Mouse (Mus musculus) heart, embryonic 14.5 days (tissue): ENCODE results near the gene Cdipt. TPM values are rescaled to one million over a fixed set of nuclear protein-coding genes. Genes with fewer than 3 reads are reported as not detected.

Experiments
- ATAC-seq: fragments of 200-750 bp; cut with Nextera tagmentation; 2 replicates; pipeline ENCODE4 v1.8.0; 2017; ENCODE audit warnings: low read depth, moderate TSS enrichment; ENCODE audit not compliant: insufficient number of reproducible peaks, insufficient read depth, low FRiP score
- H3K27ac ChIP-seq, 2 experiments: fragments of 200-500 bp in 1 of 2; fragments of 300-500 bp in 1 of 2; sonication (generic) in 1 of 2; replicated peaks in 1 of 2; 2 replicates each; pipeline ENCODE4 v1.5.1; 2012 to 2014; ENCODE audit warnings: low read depth in 2 of 2, low read length in 2 of 2, control low read depth in 1 of 2, mild to moderate bottlenecking in 1 of 2, mixed read lengths in 1 of 2; ENCODE audit not compliant: control insufficient read depth in 1 of 2, insufficient read depth in 1 of 2
- H3K27me3 ChIP-seq: fragments of 300-500 bp; sonication (generic); 2 replicates; pipeline ENCODE4 v1.6.1; 2014; ENCODE audit warnings: mild to moderate bottlenecking, low read length, control low read depth; ENCODE audit not compliant: control insufficient read depth, insufficient read depth
- H3K36me3 ChIP-seq: fragments of 300-500 bp; sonication (generic); 2 replicates; pipeline ENCODE4 v1.6.1; 2014; ENCODE audit warnings: mild to moderate bottlenecking, control low read depth, low read length, mixed read lengths; ENCODE audit not compliant: control insufficient read depth, insufficient read depth
- H3K4me1 ChIP-seq, 2 experiments: fragments of 200-500 bp in 1 of 2; fragments of 300-500 bp in 1 of 2; sonication (generic) in 1 of 2; 2 replicates each; pipeline ENCODE4 v1.6.1; 2012 to 2014; ENCODE audit warnings: low read length in 2 of 2, control low read depth in 1 of 2, mixed read lengths in 1 of 2; ENCODE audit not compliant: control insufficient read depth in 2 of 2, insufficient read depth in 2 of 2
- H3K4me2 ChIP-seq: fragments of 300-500 bp; sonication (generic); 2 replicates; pipeline ENCODE4 v1.6.1; 2014; ENCODE audit warnings: mild to moderate bottlenecking, low read length
- H3K4me3 ChIP-seq, 2 experiments: fragments of 200-500 bp in 1 of 2; fragments of 300-500 bp in 1 of 2; sonication (generic) in 1 of 2; 2 replicates each; pipeline ENCODE4 v1.5.1; 2012 to 2014; ENCODE audit warnings: low read length in 2 of 2, mild to moderate bottlenecking in 2 of 2, control low read depth in 1 of 2, low read depth in 1 of 2, moderate library complexity in 1 of 2; ENCODE audit not compliant: control insufficient read depth in 1 of 2, insufficient read depth in 1 of 2
- H3K9ac ChIP-seq: fragments of 300-500 bp; sonication (generic); 2 replicates; pipeline ENCODE4 v1.6.1; 2014; ENCODE audit warnings: mild to moderate bottlenecking, low read length
- H3K9me3 ChIP-seq: fragments of 300-500 bp; sonication (generic); 2 replicates; pipeline ENCODE4 v1.6.1; 2016; ENCODE audit warnings: low read length, control low read depth; ENCODE audit not compliant: control insufficient read depth
- WGBS: fragments of 180-500 bp; shearing (Covaris S2); extraction: QIAGEN DNeasy Blood & Tissue Kit; methylation state at CpG from one replicate; pipeline ENCODE4 v1.1.7; 2014; 5-methylcytosine and 5-hydroxymethylcytosine counted together
- polyA plus RNA-seq: library from polyadenylated mRNA; unstranded; fragments of >200 nt; fragmentation: Nextera tagmentation; extraction: Ambion mirVana; gene quantifications from 2 replicates; pipeline ENCODE4 v1.2.1, GENCODE M21; 2014

Gene Cdipt
- polyA plus RNA-seq, 1 experiment from 2014 or later: 74.6 TPM

GRCm38 (mm10) chr7:127022528-127023271 lies 47.0 kb downstream of the Cdipt start:
- WGBS: 87% methylated on average over 7 of the region's 7 CpGs

GRCm38 (mm10) chr7:127023272-127023691 lies 47.6 kb downstream of the Cdipt start:
- Histone ChIP-seq H3K4me1 (peaks cover 31 to 57% of the 10 kb centered on the region in 2 experiments), H3K9me3 (no peaks in the 10 kb centered on the region), H3K9ac (peak overlapping the region; percentile 99), H3K27me3 (no peaks in the 10 kb centered on the region), H3K27ac (no peak overlapping the region), H3K36me3 (peaks cover 38% of the 10 kb centered on the region), H3K4me2 (peak overlapping the region; percentile 96), H3K4me3 (peak overlapping the region in 1 of 2 experiments; percentile 98; a peak in 1 of 4 replicates)
- ATAC-seq: no peak
- 77% methylated on average over 13 of the region's 13 CpGs for WGBS

More at GRCm38 (mm10) chr7:127022528-127023271, 47.0 kb downstream of the Cdipt start:
- Histone ChIP-seq H3K36me3 (peaks cover 33% of the 10 kb centered on the region), H3K27ac (no peak overlapping the region), H3K9ac (peak overlapping the region; percentile 99; the same call in 1 of the 2 replicates), H3K4me1 (peaks cover 26 to 56% of the 10 kb centered on the region in 2 experiments), H3K4me2 (0 out of 2 replicates have a peak overlapping the region, but pooled peaks have one; percentile 96), H3K27me3 (no peaks in the 10 kb centered on the region), H3K9me3 (no peaks in the 10 kb centered on the region), H3K4me3 (no peak overlapping the region)
- no peak for ATAC-seq

- Histone ChIP-seq H3K36me3 (peaks cover 46% of the 10 kb centered on the region), H3K4me1 (peaks cover 31 to 57% of the 10 kb centered on the region in 2 experiments), H3K27ac (peak overlapping the region in 1 of 2 experiments; percentile 100; a peak in 2 of 4 replicates), H3K9ac (peak overlapping the region; percentile 99), H3K9me3 (no peaks in the 10 kb centered on the region), H3K4me3 (peak overlapping the region; percentile 88 to 98), H3K27me3 (no peaks in the 10 kb centered on the region), H3K4me2 (peak overlapping the region; percentile 96)
- ATAC-seq: no peak
- WGBS: 25% methylated on average over 19 of the region's 19 CpGs
Observed at GRCm38 (mm10) chr7:127023896-127024690, 48.4 kb downstream of the Cdipt start.

GRCm38 (mm10) chr7:127024755-127025555 lies 49.2 kb downstream of the Cdipt start:
- H3K9ac ChIP-seq: peak overlapping the region; percentile 99
- peak; percentile 8 for ATAC-seq
- peak overlapping the region; percentile 96 for H3K4me2 ChIP-seq
- peak overlapping the region; percentile 88 to 98 for H3K4me3 ChIP-seq
- H3K4me1 ChIP-seq: peaks cover 31 to 56% of the 10 kb centered on the region in 2 experiments
- H3K9me3 ChIP-seq: no peaks in the 10 kb centered on the region
- WGBS: under 1% methylated on average over 30 of the region's 30 CpGs
- H3K27ac ChIP-seq: peak overlapping the region; percentile 91 to 100
- peaks cover 55% of the 10 kb centered on the region for H3K36me3 ChIP-seq
- no peaks in the 10 kb centered on the region for H3K27me3 ChIP-seq

- Histone ChIP-seq H3K4me1 (peaks cover 26 to 49% of the 10 kb centered on the region in 2 experiments), H3K9ac (peak overlapping the region; percentile 99), H3K4me3 (peak overlapping the region; percentile 88 to 98), H3K9me3 (no peaks in the 10 kb centered on the region), H3K27me3 (no peaks in the 10 kb centered on the region), H3K4me2 (peak overlapping the region; percentile 96), H3K27ac (peak overlapping the region; percentile 91 to 100), H3K36me3 (peaks cover 62% of the 10 kb centered on the region)
- under 1% methylated on average over 57 of the region's 65 CpGs for WGBS
- no peak for ATAC-seq
Observed at GRCm38 (mm10) chr7:127025556-127026160, 49.9 kb downstream of the Cdipt start.

GRCm38 (mm10) chr7:127026161-127026600 lies 50.5 kb downstream of the Cdipt start:
- H3K36me3 ChIP-seq: peaks cover 67% of the 10 kb centered on the region
- H3K4me3 ChIP-seq: peak overlapping the region; percentile 88 to 98
- H3K9me3 ChIP-seq: no peaks in the 10 kb centered on the region
- H3K4me1 ChIP-seq: peaks cover 23 to 45% of the 10 kb centered on the region in 2 experiments
- peak overlapping the region; percentile 99 for H3K9ac ChIP-seq
- peak overlapping the region; percentile 96 for H3K4me2 ChIP-seq
- H3K27ac ChIP-seq: peak overlapping the region; percentile 91 to 100
- no peaks in the 10 kb centered on the region for H3K27me3 ChIP-seq
- ATAC-seq: peak; percentile 29
- WGBS: under 1% methylated on average over 42 of the region's 48 CpGs
